Mouse (Mus musculus) kidney, embryonic 16.5 days (tissue): Measurements from ENCODE around the gene Gimap5. TPM values are rescaled to one million over a fixed set of nuclear protein-coding genes. Genes with fewer than 3 reads are reported as not detected.

Experiments used
- ATAC-seq: fragments of 200-750 bp; cut with Nextera tagmentation; 2 replicates; pipeline ENCODE4 v1.8.0; 2017; ENCODE audit warnings: moderate TSS enrichment; ENCODE audit not compliant: low FRiP score, low TSS enrichment
- H3K27ac ChIP-seq: fragments of 300-500 bp; sonication (generic); 2 replicates; pipeline ENCODE4 v1.5.1; 2014; ENCODE audit warnings: low read length
- H3K27me3 ChIP-seq: fragments of 300-500 bp; sonication (generic); 2 replicates; pipeline ENCODE4 v1.6.1; 2014; ENCODE audit warnings: low read length, control low read depth, mixed read lengths; ENCODE audit not compliant: insufficient read depth
- H3K36me3 ChIP-seq: fragments of 300-500 bp; sonication (generic); 2 replicates; pipeline ENCODE4 v1.6.1; 2014; ENCODE audit warnings: low read length, control low read depth, mixed read lengths; ENCODE audit not compliant: insufficient read depth
- H3K4me1 ChIP-seq: fragments of 300-500 bp; sonication (generic); 2 replicates; pipeline ENCODE4 v1.6.1; 2014; ENCODE audit warnings: low read length, control low read depth, mixed read lengths; ENCODE audit not compliant: insufficient read depth
- H3K4me2 ChIP-seq: fragments of 300-500 bp; sonication (generic); replicated peaks from 2 replicates; pipeline ENCODE4 v1.6.1; 2014; ENCODE audit warnings: low read depth, low read length
- H3K4me3 ChIP-seq: fragments of 300-500 bp; sonication (generic); 2 replicates; pipeline ENCODE4 v1.5.1; 2014; ENCODE audit warnings: mild to moderate bottlenecking, low read length
- H3K9ac ChIP-seq: fragments of 300-500 bp; sonication (generic); replicated peaks from 2 replicates; pipeline ENCODE4 v1.6.1; 2014; ENCODE audit warnings: low read length
- H3K9me3 ChIP-seq: fragments of 300-500 bp; sonication (generic); 2 replicates; pipeline ENCODE4 v1.6.1; 2016; ENCODE audit warnings: low read length, control low read depth
- WGBS: fragments of 180-500 bp; shearing (Covaris S2); extraction: QIAGEN DNeasy Blood & Tissue Kit; methylation state at CpG from one replicate; pipeline ENCODE4 v1.1.7; 2014; 5-methylcytosine and 5-hydroxymethylcytosine counted together
- polyA plus RNA-seq: library from polyadenylated mRNA; unstranded; fragments of >200 nt; fragmentation: Nextera tagmentation; extraction: Ambion mirVana; gene quantifications from 2 replicates; pipeline ENCODE4 v1.2.1, GENCODE M21; 2015

Gimap5 gene
- polyA plus RNA-seq, result 18.0 and 19.9 TPM in 2 replicates

- Histone ChIP-seq H3K4me2 (peak within 1 kb of the TSS; percentile 31), H3K9ac (peak within 1 kb of the TSS; percentile 58), H3K27ac (peak within 1 kb of the TSS; percentile 87), H3K27me3 (peaks cover 11% of the 10 kb centered on the region), H3K4me1 (peaks cover 15% of the 10 kb centered on the region), H3K9me3 (no peaks in the 10 kb centered on the region), H3K36me3 (no peaks in the 10 kb centered on the region), H3K4me3 (peak within 1 kb of the TSS; percentile 37)
- peak; percentile 32; the same call in 1 of the 2 replicates for ATAC-seq
- 41% methylated on average over 16 of the region's 16 CpGs for WGBS
Observed at GRCm38 (mm10) chr6:48745959-48746889, at the start of gene Gimap5. TSS of gene Gimap5 (plus strand) at chr6:48746197.

- no peaks in the 10 kb centered on the region for H3K36me3 ChIP-seq
- no peak for ATAC-seq
- no peak overlapping the region for H3K9ac ChIP-seq
- H3K27me3 ChIP-seq, result no peaks in the 10 kb centered on the region
- peak overlapping the region; percentile 74; the same call in 1 of the 2 replicates for H3K27ac ChIP-seq
- H3K4me2 ChIP-seq, result no peak overlapping the region
- 80% methylated on average over 4 of the region's 4 CpGs for WGBS
- H3K4me1 ChIP-seq, result no peaks in the 10 kb centered on the region
- H3K9me3 ChIP-seq, result peaks cover 2% of the 10 kb centered on the region; the same call in 1 of the 2 replicates
- no peak overlapping the region for H3K4me3 ChIP-seq
Observed at GRCm38 (mm10) chr6:48696830-48697554, 49.0 kb upstream of the Gimap5 start.

GRCm38 (mm10) chr6:48697555-48697930 is 48.5 kb upstream of the Gimap5 start:
- H3K9me3 ChIP-seq, result peaks cover 2% of the 10 kb centered on the region; the same call in 1 of the 2 replicates
- WGBS, result 48% methylated on average over 1 of the region's 1 CpGs
- H3K4me3 ChIP-seq, result no peak overlapping the region
- H3K4me2 ChIP-seq, result no peak overlapping the region
- no peak overlapping the region for H3K9ac ChIP-seq
- no peaks in the 10 kb centered on the region for H3K36me3 ChIP-seq
- no peak for ATAC-seq
- H3K27me3 ChIP-seq, result no peaks in the 10 kb centered on the region
- no peaks in the 10 kb centered on the region for H3K4me1 ChIP-seq
- peak overlapping the region; percentile 74; the same call in 1 of the 2 replicates for H3K27ac ChIP-seq

GRCm38 (mm10) chr6:48698066-48698856 is 47.7 kb upstream of the Gimap5 start:
- no peaks in the 10 kb centered on the region for H3K36me3 ChIP-seq
- H3K9me3 ChIP-seq, result peaks cover 2% of the 10 kb centered on the region; the same call in 1 of the 2 replicates
- no peak overlapping the region for H3K9ac ChIP-seq
- peak overlapping the region; percentile 54 for H3K27ac ChIP-seq
- WGBS, result 84% methylated on average over 7 of the region's 7 CpGs
- no peaks in the 10 kb centered on the region for H3K27me3 ChIP-seq
- ATAC-seq, result no peak
- H3K4me3 ChIP-seq, result no peak overlapping the region
- H3K4me2 ChIP-seq, result no peak overlapping the region
- H3K4me1 ChIP-seq, result no peaks in the 10 kb centered on the region

- no peak overlapping the region for H3K9ac ChIP-seq
- no peaks in the 10 kb centered on the region for H3K4me1 ChIP-seq
- H3K4me2 ChIP-seq, result no peak overlapping the region
- peak overlapping the region; percentile 54 for H3K27ac ChIP-seq
- H3K27me3 ChIP-seq, result no peaks in the 10 kb centered on the region
- H3K4me3 ChIP-seq, result no peak overlapping the region
- ATAC-seq, result no peak
- 87% methylated on average over 3 of the region's 3 CpGs for WGBS
- H3K9me3 ChIP-seq, result peaks cover 2% of the 10 kb centered on the region; the same call in 1 of the 2 replicates
- H3K36me3 ChIP-seq, result no peaks in the 10 kb centered on the region
Observed at GRCm38 (mm10) chr6:48698888-48699287, 47.1 kb upstream of the Gimap5 start.

- WGBS, result 40% methylated on average over 5 of the region's 5 CpGs
- ATAC-seq, result peak; percentile 58
- no peak overlapping the region for H3K9ac ChIP-seq
- H3K4me3 ChIP-seq, result no peak overlapping the region
- H3K27me3 ChIP-seq, result no peaks in the 10 kb centered on the region
- H3K4me1 ChIP-seq, result no peaks in the 10 kb centered on the region
- no peaks in the 10 kb centered on the region for H3K9me3 ChIP-seq
- no peak overlapping the region for H3K4me2 ChIP-seq
- H3K27ac ChIP-seq, result peak overlapping the region; percentile 79
- H3K36me3 ChIP-seq, result no peaks in the 10 kb centered on the region
Observed at GRCm38 (mm10) chr6:48700251-48701075, 45.5 kb upstream of the Gimap5 start.

- Histone ChIP-seq H3K27me3 (no peaks in the 10 kb centered on the region), H3K9ac (no peak overlapping the region), H3K4me1 (no peaks in the 10 kb centered on the region), H3K36me3 (no peaks in the 10 kb centered on the region), H3K9me3 (no peaks in the 10 kb centered on the region), H3K27ac (peak overlapping the region; percentile 79; the same call in 1 of the 2 replicates), H3K4me3 (no peak overlapping the region), H3K4me2 (no peak overlapping the region)
- WGBS, result 87% methylated on average over 7 of the region's 7 CpGs
- no peak for ATAC-seq
Observed at GRCm38 (mm10) chr6:48702146-48702545, 43.9 kb upstream of the Gimap5 start.

- no peak for ATAC-seq
- no peaks in the 10 kb centered on the region for H3K9me3 ChIP-seq
- no peak overlapping the region for H3K4me2 ChIP-seq
- H3K4me1 ChIP-seq, result no peaks in the 10 kb centered on the region
- H3K36me3 ChIP-seq, result no peaks in the 10 kb centered on the region
- no peak overlapping the region for H3K9ac ChIP-seq
- WGBS, result 58% methylated on average over 5 of the region's 5 CpGs
- H3K27ac ChIP-seq, result peak overlapping the region; percentile 79; the same call in 1 of the 2 replicates
- H3K27me3 ChIP-seq, result no peaks in the 10 kb centered on the region
- H3K4me3 ChIP-seq, result no peak overlapping the region
Observed at GRCm38 (mm10) chr6:48702601-48703000, 43.4 kb upstream of the Gimap5 start.

GRCm38 (mm10) chr6:48704146-48704545 is 41.9 kb upstream of the Gimap5 start:
- no peak for ATAC-seq
- H3K27ac ChIP-seq, result no peak overlapping the region
- no peak overlapping the region for H3K4me2 ChIP-seq
- no peaks in the 10 kb centered on the region for H3K4me1 ChIP-seq
- no peaks in the 10 kb centered on the region for H3K36me3 ChIP-seq
- H3K27me3 ChIP-seq, result no peaks in the 10 kb centered on the region
- H3K9me3 ChIP-seq, result no peaks in the 10 kb centered on the region
- no peak overlapping the region for H3K9ac ChIP-seq
- no peak overlapping the region for H3K4me3 ChIP-seq
